Mouse (Mus musculus) thymus, postnatal 0 days (tissue): Measurements from ENCODE around the gene Psmb8. TPM values are rescaled to one million over a fixed set of nuclear protein-coding genes. Genes with fewer than 3 reads are reported as not detected.
A peak's percentile ranks its signal among the peaks of the same experiment; 100 is the strongest.
"Not testable (repeated sequence)": the region's sequence is repeated elsewhere in the genome, so short reads cannot be mapped to it uniquely, and the experiment has no call there.

Experiments used
- DNase-seq: peaks from one replicate; pipeline ENCODE4 v3.0.0-alpha.2; 2015; ENCODE audit warnings: low spot score
- polyA plus RNA-seq: library from polyadenylated mRNA; unstranded; fragments of >200 nt; fragmentation: Nextera tagmentation; extraction: Ambion mirVana; gene quantifications from 2 replicates; pipeline ENCODE4 v1.2.1, GENCODE M21; 2015

The Psmb8 gene
- polyA plus RNA-seq, 1 experiment from 2014 or later, result 899 TPM

- peak; percentile 82 for DNase-seq
Measured at GRCm38 (mm10) chr17:34210599-34210998, 13.1 kb downstream of the Psmb8 start.

DNA sequence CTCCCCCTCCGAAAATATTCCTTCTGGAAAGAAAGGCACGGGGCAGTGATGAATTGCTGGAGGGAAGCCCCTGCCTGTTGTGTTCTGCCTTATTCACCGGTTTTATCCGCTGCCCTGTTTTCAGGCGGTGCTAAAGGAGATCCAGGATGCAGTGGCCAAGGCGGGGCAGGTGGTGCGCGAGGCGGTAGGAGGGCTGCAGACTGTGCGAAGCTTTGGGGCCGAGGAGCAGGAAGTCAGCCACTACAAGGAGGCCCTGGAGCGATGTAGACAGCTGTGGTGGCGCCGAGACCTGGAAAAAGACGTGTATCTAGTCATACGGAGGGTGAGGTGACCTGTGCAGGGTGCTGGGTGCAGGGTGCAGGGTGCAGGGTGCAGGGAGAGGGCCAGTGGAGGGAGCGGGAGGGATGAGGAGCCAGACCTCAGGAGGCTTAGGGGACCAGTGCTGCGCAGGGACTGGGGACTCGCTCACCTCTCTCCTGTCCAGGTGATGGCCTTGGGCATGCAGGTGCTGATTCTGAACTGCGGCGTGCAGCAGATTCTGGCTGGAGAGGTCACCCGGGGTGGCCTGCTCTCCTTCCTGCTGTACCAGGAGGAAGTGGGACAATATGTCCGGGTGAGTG is 14.3 kb downstream of the Psmb8 start:
- peak; percentile 83 for DNase-seq

- no peak for DNase-seq
Measured at GRCm38 (mm10) chr17:34213936-34214335, 16.4 kb downstream of the Psmb8 start.

GRCm38 (mm10) chr17:34215176-34215575 is 17.7 kb downstream of the Psmb8 start:
- no peak for DNase-seq

DNA sequence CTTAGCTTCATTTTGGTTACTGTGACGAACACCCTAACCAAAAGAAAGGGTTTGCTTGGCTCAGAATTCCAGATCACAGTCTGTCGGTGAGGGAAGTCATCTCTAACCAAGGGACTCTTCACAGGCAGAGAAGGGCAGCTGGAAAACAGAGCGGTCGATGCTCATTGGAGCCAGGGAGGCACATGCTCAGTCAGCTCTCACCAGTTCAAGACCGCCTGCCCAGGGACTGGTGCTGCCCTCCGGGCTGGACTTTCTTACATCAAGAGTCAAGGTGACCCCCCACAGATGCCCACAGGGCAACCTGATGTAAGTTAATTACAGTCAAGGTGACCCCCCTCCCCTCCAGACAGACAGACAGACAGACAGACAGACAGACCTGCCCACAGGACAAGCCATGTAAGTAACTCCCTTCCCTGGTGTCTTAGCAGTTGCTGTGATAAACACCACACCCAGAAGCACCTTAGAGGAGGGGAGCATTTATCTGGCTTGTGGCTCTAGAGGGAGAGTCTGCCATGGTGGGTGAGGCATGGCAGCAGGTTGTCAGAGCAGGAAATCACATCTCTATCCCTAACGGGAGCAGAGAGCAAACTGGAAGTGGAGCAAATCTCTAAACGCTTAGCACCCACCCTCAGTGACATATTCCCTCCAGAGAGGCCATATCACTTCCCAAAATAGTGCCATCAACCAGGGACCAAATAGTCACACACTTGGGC is 19.9 kb downstream of the Psmb8 start:
- DNase-seq, result no peak

GRCm38 (mm10) chr17:34217986-34218385 is 20.5 kb downstream of the Psmb8 start:
- no peak for DNase-seq

DNA sequence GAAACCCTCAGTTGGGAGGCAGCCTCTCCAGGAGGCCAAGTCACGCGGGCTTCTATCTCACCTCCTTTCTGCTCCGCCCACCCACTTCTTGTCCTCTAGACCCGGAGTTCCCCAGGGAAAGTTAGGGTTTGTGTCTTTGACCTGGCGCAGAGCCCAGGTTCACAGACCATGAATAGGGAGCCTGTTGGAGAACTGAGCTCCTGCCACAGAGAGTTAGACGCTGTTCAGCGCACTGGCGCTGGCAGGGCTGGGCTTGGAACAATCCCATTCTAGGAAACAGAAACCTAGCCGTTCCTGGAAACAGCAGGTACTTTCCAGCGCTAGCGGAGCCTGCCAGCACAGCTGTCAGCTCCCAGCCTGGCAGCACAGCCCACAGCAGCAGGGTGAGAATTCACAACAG is 21.2 kb downstream of the Psmb8 start:
- no peak for DNase-seq

GRCm38 (mm10) chr17:34219096-34219495 is 21.6 kb downstream of the Psmb8 start:
- peak; percentile 68 for DNase-seq

DNA sequence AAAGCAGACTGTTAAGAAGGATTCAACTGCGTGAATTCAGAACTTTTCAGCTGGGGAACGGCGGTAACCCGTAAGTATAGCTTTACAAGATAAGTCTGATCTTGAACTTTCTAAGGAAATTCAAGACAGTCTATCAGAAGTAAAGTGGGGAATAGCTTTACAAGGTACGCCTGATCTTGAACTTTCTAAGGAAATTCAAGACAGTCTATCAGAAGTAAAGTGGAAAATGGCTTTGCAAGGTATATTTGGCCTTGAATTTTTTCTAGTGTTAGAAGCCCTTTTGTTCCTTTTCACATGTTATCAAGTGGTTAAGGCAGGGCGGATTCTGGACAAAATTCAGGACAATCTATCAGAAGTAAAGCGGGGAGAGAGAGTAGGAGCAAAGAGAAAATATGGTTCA is 22.3 kb downstream of the Psmb8 start:
- not testable (repeated sequence) for DNase-seq

DNA sequence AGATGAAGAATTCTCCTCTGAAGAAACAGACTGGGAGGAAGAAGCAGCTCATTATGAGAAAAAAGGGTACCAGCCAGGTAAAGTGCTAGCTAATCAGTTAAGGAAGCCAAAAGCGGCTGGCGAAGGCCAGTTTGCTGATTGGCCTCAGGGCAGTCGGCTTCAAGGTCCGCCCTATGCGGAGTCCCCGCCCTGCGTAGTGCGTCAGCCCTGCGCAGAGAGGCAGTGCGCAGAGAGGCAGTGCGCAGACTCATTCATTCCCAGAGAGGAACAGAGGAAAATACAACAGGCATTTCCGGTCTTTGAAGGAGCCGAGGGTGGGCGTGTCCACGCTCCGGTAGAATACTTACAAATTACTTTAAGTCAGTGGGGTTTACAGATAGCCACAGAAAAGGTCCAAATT is 22.9 kb downstream of the Psmb8 start:
- not testable (repeated sequence) for DNase-seq

DNA sequence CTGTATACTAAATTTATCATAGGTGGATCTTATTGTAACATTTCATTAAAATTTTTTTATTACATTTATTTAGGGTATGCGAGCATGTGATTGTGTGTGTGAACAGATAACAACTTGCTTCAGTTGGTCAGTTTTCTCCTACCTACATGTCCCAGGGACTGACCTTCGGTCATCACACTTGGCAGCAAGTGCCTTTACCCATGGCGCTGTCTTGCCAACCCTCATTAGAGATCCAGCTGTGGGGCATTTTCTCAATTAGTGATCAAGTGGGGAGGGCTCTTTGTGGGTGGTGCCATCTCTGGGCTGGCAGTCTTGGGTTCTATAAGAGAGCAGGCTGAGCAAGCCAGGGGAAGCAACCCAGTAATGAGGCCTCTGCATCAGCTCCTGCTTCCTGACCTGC is 27.3 kb downstream of the Psmb8 start:
- no peak for DNase-seq

- no peak for DNase-seq
Measured at GRCm38 (mm10) chr17:34225426-34225825, 27.9 kb downstream of the Psmb8 start.

- not testable (repeated sequence) for DNase-seq
Measured at GRCm38 (mm10) chr17:34225911-34226310, 28.4 kb downstream of the Psmb8 start.

GRCm38 (mm10) chr17:34230971-34231370 is 33.5 kb downstream of the Psmb8 start:
- DNase-seq, result not testable (repeated sequence)

DNA sequence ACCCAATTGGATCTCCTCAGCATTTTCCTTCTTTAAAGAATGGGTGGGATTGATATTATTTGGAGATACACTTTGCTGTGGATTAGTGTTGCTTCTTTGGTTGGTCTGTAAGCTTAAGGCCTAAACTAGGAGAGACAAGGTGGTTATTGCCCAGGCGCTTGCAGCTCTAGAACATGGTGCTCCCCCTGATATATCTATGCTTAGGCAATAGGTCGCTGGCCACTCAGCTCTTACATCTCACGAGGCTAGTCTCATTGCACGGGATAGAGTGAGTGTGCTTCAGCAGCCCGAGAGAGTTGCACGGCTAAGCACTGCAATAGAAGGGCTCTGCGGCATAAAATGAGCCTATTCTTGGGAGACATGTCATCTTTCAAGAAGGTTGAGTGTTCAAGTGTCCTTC is 34.5 kb downstream of the Psmb8 start:
- DNase-seq, result not testable (repeated sequence)

GRCm38 (mm10) chr17:34234926-34235325 is 37.4 kb downstream of the Psmb8 start:
- peak; percentile 93 for DNase-seq

GRCm38 (mm10) chr17:34236691-34237090 is 39.2 kb downstream of the Psmb8 start:
- no peak for DNase-seq

GRCm38 (mm10) chr17:34237741-34238140 is 40.2 kb downstream of the Psmb8 start:
- no peak for DNase-seq

GRCm38 (mm10) chr17:34238706-34239105 is 41.2 kb downstream of the Psmb8 start, which contains the start of gene H2-Ob:
Gene H2-Ob (plus strand): TSS chr17:34238903.
- peak; percentile 84 for DNase-seq

DNA sequence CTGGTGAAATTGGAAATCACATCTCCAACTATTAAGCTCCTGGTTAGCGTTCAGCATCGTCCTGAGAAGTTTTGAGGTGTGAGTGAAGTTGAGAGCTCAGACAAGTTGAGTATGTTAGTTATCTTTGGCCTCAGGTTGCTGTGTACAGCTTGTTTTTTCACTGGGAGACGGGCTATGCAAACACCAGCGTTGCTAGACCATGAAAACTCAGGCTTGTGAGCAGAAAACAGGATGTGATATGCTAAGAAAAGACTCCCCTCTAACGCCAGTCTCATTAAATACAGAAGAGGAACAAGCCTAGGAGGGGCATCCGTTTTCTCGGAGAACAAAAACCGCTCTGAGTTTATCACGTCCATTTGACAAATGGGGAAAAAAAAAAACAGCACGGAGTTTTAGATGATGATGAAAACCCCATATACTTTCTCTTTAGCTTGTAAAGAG is 42.1 kb downstream of the Psmb8 start:
- DNase-seq, result peak; percentile 47

DNA sequence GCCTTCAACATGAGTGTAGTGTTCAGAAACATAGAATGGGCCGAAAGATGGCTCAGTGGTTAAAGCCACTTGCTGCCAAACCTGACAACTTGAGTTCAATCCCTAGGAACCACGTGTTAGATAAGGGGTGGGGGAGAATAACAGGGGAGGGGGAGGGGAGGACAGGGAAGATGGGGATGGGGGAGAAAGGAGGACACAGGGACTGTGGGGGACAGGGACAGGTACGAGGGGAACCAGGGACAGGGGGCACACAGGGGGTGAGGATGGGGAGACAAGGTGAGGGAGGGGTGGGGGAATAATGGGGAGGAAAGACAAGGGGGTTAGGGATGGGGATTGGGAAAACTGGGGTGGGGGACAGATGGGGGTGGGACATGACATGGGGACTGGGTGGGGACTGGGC is 42.8 kb downstream of the Psmb8 start:
- no peak for DNase-seq

- no peak for DNase-seq
Measured at GRCm38 (mm10) chr17:34240916-34241315, 43.4 kb downstream of the Psmb8 start.

DNA sequence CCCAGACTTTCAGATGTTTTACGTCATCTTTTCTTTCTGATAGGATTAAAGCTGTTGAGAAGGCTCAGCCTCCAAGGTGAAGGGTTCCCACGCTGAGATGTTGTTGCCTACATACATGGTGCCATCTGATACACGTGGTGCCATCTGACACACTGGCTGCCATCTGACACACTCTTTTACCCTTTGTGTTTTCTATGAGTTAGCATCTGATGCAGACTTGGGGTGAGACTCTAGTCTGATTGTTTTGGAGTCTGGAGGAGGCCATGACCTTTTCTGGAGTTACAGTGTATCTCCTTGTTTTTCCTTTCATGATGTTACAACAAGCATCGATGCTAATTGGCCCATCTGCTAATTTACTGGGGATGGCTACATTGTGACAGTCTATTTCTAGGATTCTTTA is 47.1 kb downstream of the Psmb8 start:
- no peak for DNase-seq
